Mouse (Mus musculus): ENCODE measurements around the gene Insl6. TPM values are rescaled to one million over a fixed set of nuclear protein-coding genes. Genes with fewer than 3 reads are reported as not detected.

Gene Insl6
- total RNA-seq (2021): under 1 TPM in 1 of 2 experiments, not detected in 1; 0.53 TPM

- intact Hi-C loops (cut with DNase I): no loop called here
- DNase-seq (ENCODE audit: extremely low spot score in 1 of 2, low spot score in 2 of 2): peak in 1 of 2 experiments; percentile 65
Measured at GRCm38 (mm10) chr19:29325053-29325851, at the start of gene Insl6. Gene Insl6, minus strand, starts transcription at chr19:29325356.

GRCm38 (mm10) chr19:29374947-29375346, 49.8 kb upstream of the Insl6 start:
- intact Hi-C loops (cut with DNase I): loop anchor here (5.0 kb wide), 1 partner anchor 127 kb away; no protein-coding TSS in a partner anchor
- DNase-seq (ENCODE audit: extremely low spot score in 1 of 2, low spot score in 2 of 2): no peak

- intact Hi-C loops (cut with DNase I): loop anchor here (5.0 kb wide), 1 partner anchor 129 kb away; no protein-coding TSS in a partner anchor
- no peak for DNase-seq (ENCODE audit: extremely low spot score in 1 of 2, low spot score in 2 of 2)
Measured at GRCm38 (mm10) chr19:29373438-29373837, 48.3 kb upstream of the Insl6 start.

GRCm38 (mm10) chr19:29372621-29373020, 47.5 kb upstream of the Insl6 start:
- intact Hi-C loops (cut with DNase I): loop anchor here (5.0 kb wide), 1 partner anchor 130 kb away; no protein-coding TSS in a partner anchor

GRCm38 (mm10) chr19:29372138-29372537, 47.0 kb upstream of the Insl6 start:
- DNase-seq (ENCODE audit: extremely low spot score in 1 of 2, low spot score in 2 of 2): peak; percentile 34 to 53
- intact Hi-C loops (cut with DNase I): loop anchor here (5.0 kb wide), 1 partner anchor 130 kb away; no protein-coding TSS in a partner anchor

More at GRCm38 (mm10) chr19:29372621-29373020, 47.5 kb upstream of the Insl6 start:
- no peak for DNase-seq (ENCODE audit: extremely low spot score in 1 of 2, low spot score in 2 of 2)

GRCm38 (mm10) chr19:29371284-29372081, 46.3 kb upstream of the Insl6 start:
- intact Hi-C loops (cut with DNase I): loop anchor here (5.0 kb wide), 1 partner anchor 131 kb away; no protein-coding TSS in a partner anchor
- DNase-seq (ENCODE audit: extremely low spot score in 1 of 2, low spot score in 2 of 2): no peak

- intact Hi-C loops (cut with DNase I): loop anchor here (5.0 kb wide), 1 partner anchor 132 kb away; no protein-coding TSS in a partner anchor
- DNase-seq (ENCODE audit: extremely low spot score in 1 of 2, low spot score in 2 of 2): no peak
Measured at GRCm38 (mm10) chr19:29370545-29371283, 45.6 kb upstream of the Insl6 start.

- DNase-seq (ENCODE audit: extremely low spot score in 1 of 2, low spot score in 2 of 2): no peak
- intact Hi-C loops (cut with DNase I): loop anchor here (5.0 kb wide), 1 partner anchor 132 kb away; no protein-coding TSS in a partner anchor
Measured at GRCm38 (mm10) chr19:29370112-29370511, 45.0 kb upstream of the Insl6 start.

GRCm38 (mm10) chr19:29368671-29369309, 43.6 kb upstream of the Insl6 start:
- DNase-seq (ENCODE audit: extremely low spot score in 1 of 2, low spot score in 2 of 2): no peak
- intact Hi-C loops (cut with DNase I): no loop called here

- intact Hi-C loops (cut with DNase I): no loop called here
- DNase-seq (ENCODE audit: extremely low spot score in 1 of 2, low spot score in 2 of 2): no peak
Measured at GRCm38 (mm10) chr19:29368041-29368440, 42.9 kb upstream of the Insl6 start.

GRCm38 (mm10) chr19:29366969-29367622, 41.9 kb upstream of the Insl6 start, which contains the start of the genes Plgrkt and Cd274:
Gene Plgrkt, minus strand, starts transcription at chr19:29367390.
Gene Cd274, plus strand, starts transcription at chr19:29367455.
- intact Hi-C loops (cut with DNase I): no loop called here
- peak in 1 of 2 experiments; percentile 84 for DNase-seq (ENCODE audit: extremely low spot score in 1 of 2, low spot score in 2 of 2)

- intact Hi-C loops (cut with DNase I): no loop called here
- no peak for DNase-seq (ENCODE audit: extremely low spot score in 1 of 2, low spot score in 2 of 2)
Measured at GRCm38 (mm10) chr19:29366226-29366968, 41.2 kb upstream of the Insl6 start.

- DNase-seq (ENCODE audit: extremely low spot score in 1 of 2, low spot score in 2 of 2): no peak
- intact Hi-C loops (cut with DNase I): no loop called here
Measured at GRCm38 (mm10) chr19:29365105-29365504, 39.9 kb upstream of the Insl6 start.

GRCm38 (mm10) chr19:29364076-29364475, 38.9 kb upstream of the Insl6 start:
- DNase-seq (ENCODE audit: extremely low spot score in 1 of 2, low spot score in 2 of 2): no peak
- intact Hi-C loops (cut with DNase I): no loop called here

- DNase-seq (ENCODE audit: extremely low spot score in 1 of 2, low spot score in 2 of 2): no peak
- intact Hi-C loops (cut with DNase I): no loop called here
Measured at GRCm38 (mm10) chr19:29363557-29363956, 38.4 kb upstream of the Insl6 start.

- DNase-seq (ENCODE audit: extremely low spot score in 1 of 2, low spot score in 2 of 2): no peak
- intact Hi-C loops (cut with DNase I): no loop called here
Measured at GRCm38 (mm10) chr19:29362173-29362930, 37.2 kb upstream of the Insl6 start.

Measured in left cerebral cortex, postnatal 10 days (tissue).